Mouse (Mus musculus) kidney, adult 18-20 months (tissue): ENCODE measurements around the gene Olfr725.

ENCODE experiments used
- DNase-seq: peaks from one replicate; pipeline ENCODE4 v3.0.0; 2021

Olfr725 gene

GRCm38 (mm10) chr14:50040275-50040674 lies at the start of gene Olfr725:
Olfr725 (minus strand) TSS chr14:50040375.
- no peak for DNase-seq

DNA sequence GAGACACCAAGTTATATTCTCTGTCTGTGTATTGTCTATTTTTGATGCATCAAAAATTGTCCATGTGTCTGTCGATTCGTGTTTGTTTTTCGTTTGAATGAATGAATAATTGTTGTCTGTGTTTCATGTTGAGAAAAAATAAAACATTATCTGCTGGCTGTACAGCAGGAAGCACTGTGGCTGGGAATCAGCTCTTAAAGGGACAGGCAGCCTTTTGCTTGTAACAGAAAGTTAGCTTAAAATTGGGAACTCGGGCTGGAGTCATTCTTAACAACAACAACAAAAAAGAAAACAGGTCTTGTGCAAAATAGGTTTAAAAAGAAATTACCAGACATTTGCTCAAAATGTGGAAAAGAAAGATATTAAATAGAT lies 22.5 kb upstream of the Olfr725 start:
- no peak for DNase-seq

DNA sequence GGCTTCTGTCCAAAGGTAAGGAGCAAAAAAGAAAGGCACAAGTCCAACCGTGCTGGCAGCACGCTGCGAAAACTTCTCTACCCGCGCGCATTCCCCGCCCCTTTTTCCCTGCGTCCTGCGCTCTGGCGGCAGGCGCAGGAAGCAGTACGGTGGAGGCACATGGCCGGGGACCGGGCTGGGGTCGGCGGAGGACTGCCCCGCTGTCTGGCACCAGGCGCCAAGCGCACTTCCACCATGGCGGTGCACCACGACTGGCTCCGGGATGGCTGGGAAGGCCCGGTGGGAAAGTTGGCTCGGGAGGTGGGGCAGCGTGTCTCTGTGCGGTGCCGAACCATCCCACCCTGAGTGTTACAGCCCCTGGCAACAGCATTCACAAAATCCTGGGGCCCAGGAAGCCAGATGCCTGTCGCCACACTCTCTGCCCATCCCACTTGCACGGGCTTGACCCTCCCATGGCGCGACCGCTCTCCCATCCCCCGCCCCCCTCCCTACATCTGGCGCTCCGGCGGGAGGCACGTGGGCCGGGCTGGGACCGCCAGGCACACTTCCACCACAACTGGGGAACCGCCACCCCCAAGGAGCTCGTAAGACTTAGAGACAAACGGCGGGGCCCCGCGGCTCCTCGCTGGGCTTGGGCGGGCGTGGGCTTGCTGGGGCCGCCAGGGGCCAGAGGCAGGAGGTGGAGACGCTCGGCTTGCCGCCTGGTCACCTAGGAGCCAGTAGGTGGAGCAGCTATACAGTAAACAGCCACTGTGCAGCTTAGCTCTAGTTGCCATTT lies 22.0 kb upstream of the Olfr725 start:
- peak; percentile 69 for DNase-seq

- DNase-seq, result peak; percentile 3
These were observed 21.4 kb upstream of the Olfr725 start for GRCm38 (mm10) chr14:50061590-50061954.

GRCm38 (mm10) chr14:50061179-50061578 lies 21.0 kb upstream of the Olfr725 start:
- DNase-seq, result no peak

- no peak for DNase-seq
These were observed 8.1 kb downstream of the Olfr725 start for GRCm38 (mm10) chr14:50032041-50032440.

DNA sequence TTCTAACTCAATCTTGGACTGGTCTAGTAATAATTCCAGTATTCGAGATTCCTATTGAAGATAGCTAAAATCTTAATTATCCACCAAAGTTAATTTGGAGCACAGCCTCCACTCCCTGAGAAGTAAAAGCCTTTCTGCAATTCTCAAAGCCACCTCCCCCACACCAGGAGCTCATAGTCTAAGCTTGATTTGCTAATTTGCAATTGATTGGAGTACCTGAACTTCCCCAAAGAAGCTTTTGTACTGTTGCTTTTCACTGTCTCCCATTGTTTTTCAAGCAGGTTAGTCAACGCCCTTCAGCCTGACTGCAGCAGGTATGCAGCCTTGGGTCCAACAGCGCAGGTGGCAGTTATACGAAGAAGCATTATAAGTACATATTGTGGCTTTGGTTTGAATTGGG lies 8.8 kb downstream of the Olfr725 start:
- no peak for DNase-seq

DNA sequence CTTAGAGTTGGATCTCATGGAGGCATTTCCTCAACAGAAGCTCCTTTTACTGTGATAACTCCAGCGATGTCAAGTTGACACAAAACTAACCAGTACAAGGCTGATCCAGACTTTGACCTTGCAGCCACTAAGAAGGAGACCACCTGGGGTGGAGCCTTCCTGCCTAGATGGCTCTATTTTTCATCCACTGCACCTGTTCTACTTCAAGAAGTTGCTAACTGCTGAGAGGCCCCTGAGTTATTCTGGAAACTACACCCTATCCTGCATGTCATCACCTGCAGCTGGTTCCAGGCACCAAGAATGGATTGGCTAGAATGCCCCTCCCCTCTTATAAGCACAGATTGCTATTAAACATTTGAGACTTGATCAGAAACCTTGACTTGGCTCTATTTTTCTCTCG lies 13.8 kb downstream of the Olfr725 start:
- no peak for DNase-seq
